Mouse (Mus musculus) lung, adult 2 months (tissue): ENCODE measurements around the gene Rag1.

ENCODE experiments used
- CTCF ChIP-seq: fragments of 200-500 bp; IDR thresholded peaks from 2 replicates; pipeline ENCODE4 v1.5.1; 2011; ENCODE audit warnings: mild to moderate bottlenecking, low read length, control low read depth; ENCODE audit not compliant: insufficient read depth
- POLR2A ChIP-seq: fragments of 200-500 bp; IDR thresholded peaks from 2 replicates; pipeline ENCODE4 v1.6.1; 2011; ENCODE audit warnings: low read depth, mild to moderate bottlenecking, control low read depth, low read length, borderline replicate concordance; ENCODE audit errors: extremely low read depth

DNA sequence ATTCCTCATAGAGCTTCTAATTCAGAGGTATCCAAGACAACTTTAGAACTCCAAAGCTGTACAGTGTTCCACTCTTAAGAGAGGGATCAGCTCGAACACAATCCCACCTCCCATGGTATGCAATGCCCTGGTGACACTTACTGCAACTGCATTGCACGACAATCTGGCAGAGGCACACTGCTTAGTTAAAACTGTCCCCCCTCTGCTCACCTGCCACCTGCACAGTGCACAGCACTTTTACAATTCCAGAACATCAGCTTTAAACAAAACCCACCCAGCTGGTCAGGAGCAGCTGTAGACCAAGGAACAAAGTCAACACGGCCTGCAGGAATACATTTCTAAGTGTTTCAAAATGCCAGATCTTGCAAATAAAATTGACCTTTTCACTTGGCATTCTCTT lies 28.4 kb downstream of the Rag1 start:
- no peak for TF ChIP-seq POLR2A
- no peak for TF ChIP-seq CTCF
